Mouse (Mus musculus): ENCODE data around the gene Lonp2. TPM values are rescaled to one million over a fixed set of nuclear protein-coding genes. Genes with fewer than 3 reads are reported as not detected.

Gene Lonp2
- polyA plus RNA-seq (2015; fragmentation: Illumina TruSeq; extraction: RNeasy Lipid Tissue Mini Kit (QIAGEN cat#74804); ENCODE audit: insufficient read depth, low read depth, low replicate concordance) = 12.5 TPM

GRCm38 (mm10) chr8:86623911-86624731 is at the start of gene Lonp2:
Lonp2 (plus strand) TSS chr8:86624043.

DNA sequence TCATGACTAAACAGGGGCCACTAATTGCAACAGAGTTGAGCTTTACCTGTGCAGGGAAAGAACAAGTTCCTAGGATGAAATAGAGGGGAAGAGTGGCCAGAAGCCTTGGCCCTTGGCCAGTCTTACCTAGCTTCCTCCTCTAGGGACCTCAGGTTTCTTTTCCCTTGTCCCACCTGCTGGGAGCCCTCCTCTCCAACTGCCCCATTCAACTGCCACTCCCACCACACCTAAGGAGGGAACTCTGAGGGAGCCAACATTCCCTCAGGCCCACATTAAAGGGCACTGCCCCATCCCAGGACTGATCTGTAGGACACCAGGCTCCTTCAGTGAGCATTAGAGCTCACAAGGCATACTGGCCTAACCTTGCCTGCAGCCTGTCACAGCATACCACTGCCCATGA is 43.4 kb upstream of the Lonp2 start, which contains the start of gene Abcc12:
TSS of gene Abcc12 (minus strand) at position 229 of the 400 bp plus-strand sequence.

DNA sequence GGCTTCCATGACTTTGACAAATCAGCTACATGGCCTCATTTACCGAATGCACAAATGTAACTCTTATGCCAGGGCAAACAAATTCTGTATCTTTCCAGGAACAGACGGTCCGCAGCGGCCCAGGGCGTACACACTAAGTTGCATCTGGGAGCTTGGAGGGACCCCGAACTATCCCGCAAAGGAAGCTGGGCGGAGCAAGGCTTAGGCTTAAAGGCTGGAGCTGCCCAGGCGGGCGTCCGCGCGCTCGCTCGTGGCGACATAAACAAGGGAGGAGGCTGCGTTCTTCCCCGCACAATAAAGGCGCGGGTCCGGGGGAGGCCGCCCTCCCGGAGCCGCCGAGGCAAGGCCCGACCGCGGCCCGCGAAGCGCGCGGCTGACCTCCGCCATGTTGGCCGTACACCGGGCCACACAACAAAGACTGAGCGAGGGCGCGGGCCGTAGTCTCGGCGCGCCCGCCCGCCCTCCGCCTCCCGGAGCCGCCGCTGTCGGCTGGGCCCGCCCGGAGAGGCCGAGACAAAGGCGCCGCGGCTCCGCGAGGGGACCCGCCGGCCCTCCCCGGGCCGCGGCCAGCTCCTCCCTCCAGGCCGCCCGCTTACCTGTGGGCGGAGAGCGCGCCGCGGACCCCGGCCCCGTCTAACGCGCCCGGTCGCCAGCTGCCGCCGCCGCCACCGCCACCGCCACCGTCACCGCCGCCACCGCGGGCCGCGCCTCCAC is 121.5 kb downstream of the Lonp2 start, which contains the start of the genes Gm10638 and Siah1a:
TSS of gene Gm10638 (plus strand) at position 479 of the 714 bp plus-strand sequence.
TSS of gene Siah1a (minus strand) at position 714 of the 714 bp plus-strand sequence.

Other genes with a start within 250 kb of the Lonp2 start
- not detected for gene Abcc12, start 43.4 kb upstream of the Lonp2 start, polyA plus RNA-seq (2015; fragmentation: Illumina TruSeq; extraction: RNeasy Lipid Tissue Mini Kit (QIAGEN cat#74804); ENCODE audit: insufficient read depth, low read depth, low replicate concordance)
- not detected for gene Gm10638, start 121.7 kb downstream of the Lonp2 start, polyA plus RNA-seq (2015; fragmentation: Illumina TruSeq; extraction: RNeasy Lipid Tissue Mini Kit (QIAGEN cat#74804); ENCODE audit: insufficient read depth, low read depth, low replicate concordance)
- gene Siah1a, start 121.9 kb downstream of the Lonp2 start, polyA plus RNA-seq (2015; fragmentation: Illumina TruSeq; extraction: RNeasy Lipid Tissue Mini Kit (QIAGEN cat#74804); ENCODE audit: insufficient read depth, low read depth, low replicate concordance) = 3.7 TPM

Data from pancreas, adult 10 weeks (tissue).